Mouse (Mus musculus) cerebellum, postnatal 36 days (tissue): ENCODE measurements around the gene Dst.

ENCODE experiments used
- DNase-seq, 2 experiments: peaks; one replicate each; pipeline ENCODE4 v3.0.0; 2021 to 2022; ENCODE audit warnings: mixed read lengths in 2 of 2

The Dst gene

DNA sequence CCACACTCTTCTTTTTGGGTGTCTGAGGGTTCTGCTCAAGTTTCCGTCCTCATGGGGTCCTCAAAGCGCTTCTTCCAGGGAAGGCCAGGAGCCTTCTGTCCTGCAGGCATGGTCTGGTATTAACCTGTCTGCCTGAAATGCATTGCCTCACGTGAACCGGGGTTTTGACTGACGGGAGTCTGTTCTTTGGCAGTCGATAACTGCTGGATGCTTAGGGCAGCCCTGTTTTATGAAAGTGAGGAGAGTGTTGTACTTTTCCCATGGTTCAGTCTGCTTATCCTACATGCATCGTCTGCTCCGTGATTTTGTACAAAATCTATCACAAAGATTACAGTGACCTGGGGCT lies 338.6 kb downstream of the Dst start:
- no peak for DNase-seq

DNA sequence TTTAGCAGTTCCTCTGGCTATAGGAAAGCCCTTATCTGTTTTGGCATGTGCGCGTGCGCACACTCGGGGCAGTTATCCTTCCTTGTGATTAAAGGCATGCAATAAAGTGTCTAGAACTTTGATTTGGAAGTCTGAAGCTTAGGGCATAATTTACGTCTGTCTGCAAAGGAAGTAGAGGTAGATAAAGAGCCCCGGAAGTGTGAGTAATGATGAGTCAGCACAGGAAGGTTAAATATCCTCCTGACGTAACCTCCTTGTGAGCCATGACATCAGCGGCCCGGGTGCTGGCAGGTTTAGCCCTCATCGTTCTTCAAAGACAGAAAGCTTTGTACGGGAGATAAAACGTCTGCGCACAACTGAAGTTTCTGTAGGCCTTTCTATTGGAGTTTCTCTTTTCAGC lies 343.1 kb downstream of the Dst start:
- DNase-seq, result no peak

DNA sequence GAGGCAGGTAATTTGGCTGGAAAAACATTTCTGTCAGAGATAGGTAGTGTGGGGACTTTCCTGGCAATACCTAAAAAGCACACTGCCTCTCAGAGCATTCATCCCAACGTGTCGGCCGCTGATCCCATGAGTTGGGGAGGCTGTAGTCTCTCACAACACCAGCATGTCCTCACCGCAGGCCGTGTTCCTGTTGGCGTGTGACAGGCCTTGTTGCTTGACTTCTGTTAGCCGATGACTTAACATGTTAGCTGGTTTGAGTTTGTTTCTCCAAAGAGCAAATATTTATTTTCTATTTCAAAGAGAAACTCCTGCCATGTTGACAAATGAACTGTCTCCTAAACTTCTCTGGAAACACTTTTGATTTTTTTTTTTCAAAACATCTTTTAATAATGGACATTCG lies 344.2 kb downstream of the Dst start:
- no peak for DNase-seq

- DNase-seq, result no peak
Observed at GRCm38 (mm10) chr1:34253876-34254275, 345.9 kb downstream of the Dst start.

DNA sequence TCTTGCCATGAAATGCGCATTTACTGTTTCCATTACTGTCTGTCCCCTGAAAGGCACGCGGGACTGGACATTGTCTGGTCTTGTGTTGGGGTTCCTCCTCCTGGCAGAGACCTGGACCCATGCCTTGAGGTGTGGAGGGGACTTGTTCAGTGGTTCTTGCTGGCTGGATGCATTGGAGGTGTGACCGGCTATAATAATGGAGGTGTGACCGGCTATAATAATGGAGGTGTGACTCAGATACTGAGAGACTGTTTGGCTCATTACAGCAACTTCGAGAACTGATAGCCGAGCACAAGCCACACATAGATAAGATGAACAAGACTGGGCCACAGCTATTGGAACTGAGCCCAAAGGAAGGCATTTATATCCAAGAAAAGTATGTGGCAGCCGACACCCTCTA lies 351.9 kb downstream of the Dst start:
- DNase-seq, result no peak

DNA sequence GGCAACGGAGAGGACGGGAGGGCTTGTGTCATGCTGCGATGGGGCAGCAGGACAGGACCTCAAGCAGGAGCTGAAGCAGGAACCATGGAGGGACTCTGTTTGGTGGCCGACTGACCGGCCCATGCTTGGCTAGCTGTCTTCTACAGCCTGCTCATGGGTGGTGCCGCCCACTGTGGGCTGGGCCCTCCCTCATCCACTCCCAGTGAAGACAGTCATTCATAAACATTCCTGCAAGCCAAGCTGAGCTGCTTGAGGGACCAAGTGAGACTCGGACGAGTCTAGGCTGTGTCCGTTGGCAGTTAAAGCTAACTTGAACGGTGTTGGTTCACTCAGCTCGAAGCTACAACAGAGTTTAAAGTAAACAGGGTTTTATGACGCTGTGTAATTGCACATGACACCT lies 353.0 kb downstream of the Dst start:
- DNase-seq, result no peak

DNA sequence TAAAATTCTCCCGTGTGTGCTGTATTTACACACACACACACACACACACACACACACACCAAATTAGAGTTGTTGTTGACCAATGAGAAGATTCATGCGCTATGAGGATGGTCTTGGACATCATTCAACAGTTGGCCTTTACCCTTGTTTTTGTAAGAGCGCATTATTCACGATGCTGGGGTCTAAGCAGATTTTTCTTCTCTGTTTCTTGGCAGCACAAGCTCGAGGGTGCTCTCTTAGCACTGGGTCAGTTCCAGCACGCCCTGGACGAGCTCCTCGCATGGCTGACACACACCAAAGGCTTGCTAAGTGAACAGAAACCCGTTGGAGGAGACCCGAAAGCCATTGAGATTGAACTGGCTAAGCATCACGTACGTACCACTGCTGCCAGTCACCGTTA lies 360.5 kb downstream of the Dst start:
- no peak for DNase-seq

DNA sequence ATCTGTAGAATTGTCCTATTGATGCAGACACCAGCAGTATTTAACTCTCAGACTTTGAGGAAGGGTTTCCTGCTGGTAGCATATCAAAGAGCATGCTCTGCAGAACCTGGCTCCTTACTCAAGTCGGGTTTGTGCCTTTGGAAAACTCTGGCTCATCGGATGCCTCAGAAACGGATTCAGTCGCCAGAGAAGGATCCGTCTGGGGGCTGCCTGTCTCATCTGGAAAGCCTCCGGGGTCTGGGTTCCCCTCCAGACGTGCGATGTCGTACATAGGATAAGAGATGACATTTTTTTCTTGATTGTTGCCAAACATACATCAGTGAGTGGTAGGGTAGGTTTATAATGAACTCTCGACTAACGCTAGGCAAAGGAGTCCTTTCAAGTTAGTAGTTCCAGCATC lies 361.6 kb downstream of the Dst start:
- DNase-seq, result no peak

DNA sequence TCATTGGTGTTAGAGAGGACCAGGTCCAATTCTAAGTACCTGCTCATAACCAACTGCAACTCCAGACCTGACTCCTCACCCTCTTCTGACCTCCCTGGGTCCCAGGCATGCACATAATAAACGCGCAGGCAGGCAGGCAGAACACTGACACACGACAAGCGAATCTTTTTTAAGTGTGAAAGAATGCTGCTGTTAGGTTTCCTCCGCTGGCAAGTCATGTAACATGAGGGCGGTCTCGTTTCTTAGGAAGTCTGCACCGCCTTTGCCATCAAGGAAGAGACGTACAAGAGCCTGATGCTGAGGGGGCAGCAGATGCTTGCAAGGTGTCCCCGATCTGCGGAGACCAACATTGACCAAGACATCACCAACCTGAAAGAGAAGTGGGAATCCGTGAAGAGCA lies 365.9 kb downstream of the Dst start:
- no peak for DNase-seq

DNA sequence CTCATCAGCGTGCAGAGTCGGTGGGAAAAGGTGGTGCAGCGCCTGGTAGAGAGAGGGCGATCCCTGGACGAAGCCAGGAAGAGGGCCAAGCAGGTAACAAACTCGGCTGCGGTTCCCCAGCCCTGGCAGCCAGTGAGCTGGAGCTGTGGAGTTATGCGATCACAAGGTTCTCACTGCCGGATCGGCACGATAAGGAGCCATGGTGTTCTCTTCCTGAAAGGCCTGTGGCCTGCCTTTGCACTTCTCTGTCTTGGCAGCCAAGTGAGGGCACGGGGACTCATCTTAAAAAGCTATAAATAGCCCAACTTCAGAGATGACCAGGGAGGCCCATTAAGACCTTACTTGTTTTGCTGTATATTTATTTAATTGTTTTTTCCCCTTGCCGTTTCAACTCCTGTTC lies 367.8 kb downstream of the Dst start:
- DNase-seq, result no peak

- DNase-seq, result no peak
Observed at GRCm38 (mm10) chr1:34276756-34277155, 368.7 kb downstream of the Dst start.

DNA sequence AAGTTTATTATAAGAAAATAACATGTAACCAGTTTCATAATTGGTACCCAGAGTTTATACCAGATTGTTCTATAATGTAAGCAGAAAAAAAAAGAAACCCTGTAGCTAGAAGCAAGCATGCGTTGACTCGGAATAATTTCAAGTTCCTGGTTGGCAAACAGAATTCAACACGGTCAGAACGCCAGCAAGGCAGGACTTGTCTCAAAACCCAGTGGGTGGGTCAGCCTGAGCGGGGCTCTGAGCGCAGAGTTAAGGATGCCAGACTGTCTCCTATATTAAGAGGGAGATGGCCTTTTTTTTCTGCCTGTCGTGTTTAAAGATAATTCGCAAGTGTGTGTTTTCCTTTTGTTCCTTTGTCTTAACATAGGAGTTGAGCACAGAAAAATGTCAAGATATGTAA lies 369.2 kb downstream of the Dst start:
- DNase-seq, result no peak

GRCm38 (mm10) chr1:34283502-34283901 lies 375.5 kb downstream of the Dst start:
- DNase-seq, result no peak

GRCm38 (mm10) chr1:34284979-34285378 lies 377.0 kb downstream of the Dst start:
- DNase-seq, result no peak

- DNase-seq, result no peak
Observed at GRCm38 (mm10) chr1:34287731-34288130, 379.7 kb downstream of the Dst start.

- DNase-seq, result no peak
Observed at GRCm38 (mm10) chr1:34288181-34288580, 380.2 kb downstream of the Dst start.

- DNase-seq, result no peak
Observed at GRCm38 (mm10) chr1:34288721-34289471, 380.9 kb downstream of the Dst start.

- DNase-seq, result no peak
Observed at GRCm38 (mm10) chr1:34289472-34289748, 381.4 kb downstream of the Dst start.

DNA sequence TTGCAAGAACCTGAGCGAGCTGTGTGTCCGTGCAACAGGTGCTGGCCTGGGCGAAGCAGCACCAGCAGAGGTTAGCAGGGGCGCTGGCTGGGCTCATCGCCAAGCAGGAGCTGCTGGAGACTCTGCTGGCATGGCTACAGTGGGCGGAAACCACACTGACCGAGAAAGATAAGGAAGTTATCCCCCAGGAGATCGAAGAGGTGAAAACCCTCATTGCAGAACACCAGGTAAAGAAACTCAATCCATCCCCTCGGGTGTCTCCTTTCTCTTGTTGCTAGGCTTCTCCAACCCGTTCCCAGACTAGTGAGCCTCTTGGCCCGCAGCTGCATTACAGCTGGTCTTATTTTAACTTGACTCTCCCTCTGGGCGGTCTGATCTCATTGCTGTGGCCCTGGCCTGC lies 382.3 kb downstream of the Dst start:
- DNase-seq, result no peak

GRCm38 (mm10) chr1:34293198-34293597 lies 385.2 kb downstream of the Dst start:
- peak; percentile 75 to 76 for DNase-seq

- DNase-seq, result no peak
Observed at GRCm38 (mm10) chr1:34297636-34298035, 389.6 kb downstream of the Dst start.

GRCm38 (mm10) chr1:34298631-34299184 lies 390.7 kb downstream of the Dst start:
- peak; percentile 46 to 49 for DNase-seq

- DNase-seq, result no peak
Observed at GRCm38 (mm10) chr1:34299507-34299906, 391.5 kb downstream of the Dst start.

- no peak for DNase-seq
Observed at GRCm38 (mm10) chr1:34300309-34300980, 392.4 kb downstream of the Dst start.

DNA sequence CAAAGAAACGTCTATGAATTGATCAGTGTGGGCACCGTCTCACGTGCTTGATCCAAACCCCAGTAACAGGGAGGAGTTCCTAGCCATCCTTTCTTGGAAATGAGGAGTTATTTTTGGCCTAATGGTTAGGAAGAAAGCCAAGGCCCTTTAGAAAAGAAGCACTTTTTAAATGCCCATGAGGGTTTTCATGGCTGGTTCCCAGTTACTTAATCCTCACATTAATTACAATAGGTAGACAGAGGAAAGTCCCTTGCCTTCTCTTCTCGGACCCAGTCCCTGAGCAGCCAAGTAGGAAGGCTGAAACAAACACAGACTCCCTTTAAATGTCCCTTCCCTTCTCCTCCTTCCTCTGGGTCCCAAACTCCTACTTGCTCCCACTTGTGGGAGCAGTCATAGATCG lies 396.2 kb downstream of the Dst start:
- no peak for DNase-seq
